Mouse (Mus musculus) hindbrain, postnatal 0 days (tissue): ENCODE measurements around the gene Galc. TPM values are rescaled to one million over a fixed set of nuclear protein-coding genes. Genes with fewer than 3 reads are reported as not detected.
A peak's percentile ranks its signal among the peaks of the same experiment; 100 is the strongest.

Source experiments
- ATAC-seq: fragments of 200-750 bp; cut with Nextera tagmentation; 2 replicates; pipeline ENCODE4 v1.8.0; 2017; ENCODE audit warnings: mild to moderate bottlenecking, moderate TSS enrichment, moderate library complexity
- DNase-seq: peaks from one replicate; pipeline ENCODE4 v3.0.0-alpha.2; 2015; ENCODE audit warnings: low spot score
- H3K27ac ChIP-seq: fragments of 300-500 bp; sonication (generic); 2 replicates; pipeline ENCODE4 v1.5.1; 2014; ENCODE audit warnings: mild to moderate bottlenecking
- H3K27me3 ChIP-seq: fragments of 300-500 bp; sonication (generic); 2 replicates; pipeline ENCODE4 v1.6.1; 2014; ENCODE audit warnings: low read length, mixed read lengths; ENCODE audit not compliant: insufficient read depth
- H3K36me3 ChIP-seq: fragments of 300-500 bp; sonication (generic); 2 replicates; pipeline ENCODE4 v1.6.1; 2014; ENCODE audit warnings: low read length, mixed read lengths; ENCODE audit not compliant: insufficient read depth
- H3K4me1 ChIP-seq: fragments of 300-500 bp; sonication (generic); 2 replicates; pipeline ENCODE4 v1.6.1; 2014; ENCODE audit warnings: antibody characterized with exemption, low read length, mixed read lengths; ENCODE audit not compliant: insufficient read depth
- H3K4me2 ChIP-seq: fragments of 300-500 bp; sonication (generic); 2 replicates; pipeline ENCODE4 v1.6.1; 2014; ENCODE audit warnings: low read depth, mild to moderate bottlenecking, low read length, moderate library complexity, mixed read lengths
- H3K4me3 ChIP-seq: fragments of 300-500 bp; sonication (generic); 2 replicates; pipeline ENCODE4 v1.5.1; 2014; ENCODE audit warnings: low read length
- H3K9ac ChIP-seq: fragments of 300-500 bp; sonication (generic); replicated peaks from 2 replicates; pipeline ENCODE4 v1.6.1; 2014; ENCODE audit warnings: mild to moderate bottlenecking, low read length, moderate library complexity, mixed read lengths
- H3K9me3 ChIP-seq: fragments of 300-500 bp; sonication (generic); 2 replicates; pipeline ENCODE4 v1.6.1; 2016; ENCODE audit warnings: low read length, mixed read lengths
- CTCF ChIP-seq: IDR thresholded peaks from 2 replicates; pipeline ENCODE4 v1.5.1; 2016; ENCODE audit warnings: antibody characterized with exemption, control low read depth, low read depth
- WGBS: fragments of 180-500 bp; shearing (Covaris S2); extraction: QIAGEN DNeasy Blood & Tissue Kit; methylation state at CpG from one replicate; pipeline ENCODE4 v1.1.7; 2014; 5-methylcytosine and 5-hydroxymethylcytosine counted together
- polyA plus RNA-seq: library from polyadenylated mRNA; unstranded; fragments of >200 nt; fragmentation: Nextera tagmentation; extraction: Ambion mirVana; gene quantifications from 2 replicates; pipeline ENCODE4 v1.2.1, GENCODE M21; 2015
- total RNA-seq: library from RNA; depleted of rRNA; stranded (reverse); fragments of >200 nt; gene quantifications from 2 replicates; pipeline ENCODE4 v1.2.3, GENCODE M21; 2014

The Galc gene
- total and polyA plus RNA-seq, 2 experiments from 2014 or later: 12.2 to 19.1 TPM

DNA sequence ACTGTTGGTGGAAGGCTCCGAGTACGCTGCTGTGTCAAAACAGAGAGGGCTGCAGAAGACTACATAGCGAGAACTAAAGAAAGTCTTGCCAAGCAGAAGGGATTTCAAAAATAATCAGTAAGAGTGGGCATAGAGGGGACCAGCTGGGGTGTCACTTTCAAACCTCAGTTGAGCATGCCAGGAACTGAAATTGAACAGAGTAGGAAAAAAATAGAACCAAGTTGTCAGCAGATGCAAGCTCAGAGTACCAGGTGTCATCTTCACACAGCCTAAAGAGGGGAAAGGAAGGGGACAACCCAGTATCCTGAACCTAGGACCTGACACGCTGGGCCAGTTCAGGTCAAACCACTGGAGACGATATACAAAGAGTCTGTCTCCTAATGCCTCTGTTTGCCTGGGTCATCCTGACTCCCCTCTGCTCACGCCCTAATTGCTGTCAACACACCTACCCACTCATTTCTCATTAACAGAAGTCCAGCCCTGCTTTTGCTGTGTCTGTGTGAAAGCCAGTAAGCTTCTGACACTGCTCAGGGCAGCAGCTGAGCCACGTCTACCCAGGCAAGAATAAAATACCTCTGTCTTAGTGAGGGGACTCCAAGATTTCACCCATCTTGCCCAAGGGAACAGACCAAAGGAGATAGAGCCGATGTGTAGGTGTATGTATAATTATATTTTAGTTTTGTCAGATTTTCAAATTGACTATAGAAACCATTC, 71.9 kb downstream of the Galc start:
- H3K4me3 ChIP-seq: no peak overlapping the region
- peak; percentile 47; the same call in 1 of the 2 replicates for ATAC-seq
- H3K9me3 ChIP-seq: no peaks in the 10 kb centered on the region
- no peak overlapping the region for H3K9ac ChIP-seq
- no peak overlapping the region for H3K4me2 ChIP-seq
- no peak overlapping the region for H3K27ac ChIP-seq
- no peak for DNase-seq
- H3K36me3 ChIP-seq: no peaks in the 10 kb centered on the region
- H3K27me3 ChIP-seq: no peaks in the 10 kb centered on the region
- WGBS: 60% methylated on average over 8 of the region's 8 CpGs
- no peaks in the 10 kb centered on the region for H3K4me1 ChIP-seq
- TF ChIP-seq CTCF: no peak

DNA sequence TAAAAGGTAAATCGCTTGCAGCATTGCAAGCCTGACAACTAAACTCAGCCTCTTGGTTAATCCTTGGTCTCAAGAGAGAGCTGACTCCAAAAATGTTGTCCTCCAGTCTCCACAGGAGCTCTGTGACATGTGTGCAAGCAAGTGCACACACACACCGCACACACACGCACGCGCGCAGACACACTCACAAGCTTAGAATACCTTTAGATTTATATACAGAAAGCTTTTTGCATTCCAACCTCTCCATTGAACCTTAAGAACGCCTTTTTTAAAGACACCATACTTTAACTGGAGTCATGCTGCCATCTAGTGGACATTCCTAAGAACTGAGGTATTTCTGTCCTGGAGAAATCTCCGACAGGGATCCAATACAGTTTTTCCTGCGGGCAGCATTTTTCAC, 77.5 kb downstream of the Galc start:
- Histone ChIP-seq H3K4me2 (peak overlapping the region; percentile 43), H3K27me3 (no peaks in the 10 kb centered on the region), H3K9ac (no peak overlapping the region), H3K9me3 (no peaks in the 10 kb centered on the region), H3K4me3 (no peak overlapping the region), H3K36me3 (no peaks in the 10 kb centered on the region), H3K4me1 (no peaks in the 10 kb centered on the region), H3K27ac (no peak overlapping the region)
- ATAC-seq (peak; percentile 32), DNase-seq (peak; percentile 90)
- WGBS: 7% methylated on average over 9 of the region's 9 CpGs
- peak; percentile 82 for TF ChIP-seq CTCF

DNA sequence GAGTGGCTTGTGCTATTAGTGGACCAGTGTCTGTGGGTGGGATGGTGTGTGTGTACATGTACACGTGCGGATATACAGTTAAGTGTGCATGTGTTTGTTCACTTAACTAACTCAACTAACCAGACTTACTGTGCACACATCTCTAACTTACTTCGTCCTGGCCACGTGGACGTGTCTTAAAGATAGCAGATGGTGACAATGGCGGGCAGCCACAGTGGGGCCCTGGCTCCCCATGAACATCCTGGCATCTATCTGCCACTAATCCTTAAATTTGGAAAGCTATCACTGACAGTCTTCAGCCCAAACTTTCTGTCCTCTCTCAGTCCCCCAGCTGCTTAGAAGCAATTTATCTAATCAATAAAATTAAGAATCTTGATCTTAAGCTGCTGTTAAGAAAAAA, 78.5 kb downstream of the Galc start:
- 70% methylated on average over 6 of the region's 6 CpGs for WGBS
- no peaks in the 10 kb centered on the region for H3K4me1 ChIP-seq
- H3K9ac ChIP-seq: no peak overlapping the region
- DNase-seq (peak; percentile 22), ATAC-seq (no peak)
- H3K9me3 ChIP-seq: no peaks in the 10 kb centered on the region
- no peaks in the 10 kb centered on the region for H3K36me3 ChIP-seq
- H3K4me3 ChIP-seq: no peak overlapping the region
- TF ChIP-seq CTCF: no peak
- H3K4me2 ChIP-seq: no peak overlapping the region
- H3K27me3 ChIP-seq: no peaks in the 10 kb centered on the region
- no peak overlapping the region for H3K27ac ChIP-seq

DNA sequence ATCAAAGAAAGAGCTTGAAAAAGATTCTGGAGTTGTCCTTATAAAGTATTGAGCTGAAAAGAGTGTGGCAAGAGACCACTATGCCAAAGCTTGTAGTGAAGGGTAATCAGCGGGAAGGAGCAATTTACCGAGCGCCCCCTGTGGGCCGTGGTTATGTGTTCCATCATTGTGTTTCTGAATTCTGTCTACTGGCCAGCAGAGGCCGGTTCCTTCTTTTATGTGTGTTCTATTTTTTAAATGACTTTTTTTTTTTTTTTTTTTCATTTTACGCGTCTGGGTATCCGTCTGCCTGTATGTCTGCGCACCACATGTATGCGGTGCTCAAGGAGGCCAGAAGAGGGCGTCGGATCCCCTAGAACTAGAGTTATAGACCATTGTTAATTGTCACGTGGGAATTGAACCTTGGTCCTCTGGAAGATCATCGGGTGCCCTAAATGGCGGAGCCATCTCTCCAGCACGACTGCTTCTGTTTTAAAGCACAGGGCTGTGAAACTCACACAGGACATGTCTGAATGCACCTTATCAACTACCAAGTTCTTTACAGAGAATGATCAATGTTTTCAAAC, 78.9 kb downstream of the Galc start:
- no peaks in the 10 kb centered on the region for H3K27me3 ChIP-seq
- H3K4me2 ChIP-seq: no peak overlapping the region
- WGBS: 94% methylated on average over 16 of the region's 16 CpGs
- DNase-seq (no peak), ATAC-seq (no peak)
- no peak overlapping the region for H3K27ac ChIP-seq
- H3K4me3 ChIP-seq: no peak overlapping the region
- no peaks in the 10 kb centered on the region for H3K4me1 ChIP-seq
- no peaks in the 10 kb centered on the region for H3K36me3 ChIP-seq
- no peak overlapping the region for H3K9ac ChIP-seq
- peak; percentile 26 for TF ChIP-seq CTCF
- H3K9me3 ChIP-seq: no peaks in the 10 kb centered on the region

DNA sequence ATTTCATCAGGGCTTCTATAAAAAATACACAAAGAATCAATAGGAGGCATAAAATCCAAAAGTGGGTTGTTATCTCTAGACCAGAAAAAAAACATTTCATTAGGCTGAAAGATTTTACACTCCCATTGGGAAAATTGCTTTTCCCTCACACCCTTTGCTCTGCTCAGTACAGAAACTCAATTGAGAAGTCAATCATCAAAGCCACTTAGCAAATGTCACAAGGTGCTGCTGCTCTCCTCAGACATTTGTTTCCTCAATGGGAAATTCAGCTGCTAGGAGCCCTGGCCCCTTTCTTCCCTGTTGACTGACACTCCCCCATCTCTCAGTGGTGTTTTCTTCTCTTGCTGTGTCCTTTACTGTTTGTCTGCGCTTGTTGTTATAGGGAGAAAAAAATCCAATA, 79.8 kb downstream of the Galc start:
- no peak overlapping the region for H3K4me2 ChIP-seq
- H3K27ac ChIP-seq: no peak overlapping the region
- no peaks in the 10 kb centered on the region for H3K4me1 ChIP-seq
- no peaks in the 10 kb centered on the region for H3K36me3 ChIP-seq
- WGBS: 75% methylated on average over 1 of the region's 1 CpGs
- no peak for ATAC-seq
- no peak overlapping the region for H3K4me3 ChIP-seq
- H3K27me3 ChIP-seq: no peaks in the 10 kb centered on the region
- no peaks in the 10 kb centered on the region for H3K9me3 ChIP-seq
- TF ChIP-seq CTCF: no peak
- no peak overlapping the region for H3K9ac ChIP-seq
- DNase-seq: no peak

DNA sequence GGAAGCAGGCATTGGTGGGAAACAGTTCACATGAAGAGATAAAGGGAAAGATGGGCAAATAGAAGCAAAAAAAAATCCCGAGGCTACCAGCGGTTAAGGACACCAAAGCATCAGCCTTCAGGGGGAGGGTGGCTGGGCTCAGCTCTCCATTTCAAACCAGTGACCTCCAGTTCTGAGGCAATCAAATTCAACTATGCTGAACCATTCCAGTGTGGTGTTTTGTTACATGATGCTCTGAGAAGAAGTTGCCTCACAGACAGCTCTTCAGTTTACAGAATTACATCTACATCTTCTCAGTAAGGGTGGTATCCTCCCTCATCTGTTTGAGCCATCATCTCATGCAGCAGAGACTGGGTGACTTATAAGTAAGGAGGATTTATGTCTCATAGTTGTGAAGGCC, 82.6 kb downstream of the Galc start:
- no peak overlapping the region for H3K4me2 ChIP-seq
- DNase-seq: no peak
- TF ChIP-seq CTCF: no peak
- H3K36me3 ChIP-seq: no peaks in the 10 kb centered on the region
- no peak overlapping the region for H3K4me3 ChIP-seq
- H3K4me1 ChIP-seq: no peaks in the 10 kb centered on the region
- H3K9me3 ChIP-seq: no peaks in the 10 kb centered on the region
- H3K9ac ChIP-seq: no peak overlapping the region
- ATAC-seq: no peak
- H3K27ac ChIP-seq: no peak overlapping the region
- WGBS: 91% methylated on average over 2 of the region's 2 CpGs
- H3K27me3 ChIP-seq: no peaks in the 10 kb centered on the region

DNA sequence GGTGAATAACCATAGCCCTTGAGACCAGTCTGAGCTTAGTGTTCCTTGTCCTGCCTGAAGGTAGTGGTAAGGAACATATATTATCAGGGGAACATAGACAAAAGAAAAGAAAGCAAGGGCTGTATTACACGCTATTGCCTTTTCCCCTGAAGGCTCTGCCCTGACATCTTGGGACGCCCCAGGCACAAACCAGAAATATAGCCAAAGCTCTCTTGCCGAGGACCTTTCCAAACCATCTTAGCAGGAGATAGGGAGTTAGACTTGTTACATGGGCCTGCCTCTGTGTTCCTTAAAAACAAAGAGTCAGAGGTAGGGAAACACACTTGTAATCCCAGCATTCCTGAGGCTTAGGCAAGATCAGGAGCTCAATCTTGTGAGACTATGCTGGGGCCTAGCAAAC, 97.4 kb downstream of the Galc start:
- Histone ChIP-seq H3K36me3 (no peaks in the 10 kb centered on the region), H3K4me3 (no peak overlapping the region), H3K27ac (no peak overlapping the region), H3K4me2 (no peak overlapping the region), H3K9ac (no peak overlapping the region), H3K9me3 (no peaks in the 10 kb centered on the region), H3K4me1 (no peaks in the 10 kb centered on the region), H3K27me3 (no peaks in the 10 kb centered on the region)
- 93% methylated on average over 3 of the region's 3 CpGs for WGBS
- no peak for ATAC-seq
- no peak for DNase-seq
- TF ChIP-seq CTCF: no peak
